Mouse (Mus musculus) megakaryocyte, adult 5-6 weeks (primary cell): Measurements from ENCODE around the gene Ss18l1. TPM values are rescaled to one million over a fixed set of nuclear protein-coding genes. Genes with fewer than 3 reads are reported as not detected.

ENCODE experiments used
- ATAC-seq: 2 replicates; pipeline ENCODE4 v1.8.0; 2016; ENCODE audit warnings: mild to moderate bottlenecking, inconsistent platforms; ENCODE audit not compliant: poor library complexity, severe bottlenecking
- total RNA-seq, 2 experiments: library from RNA; stranded (forward) in 1 of 2; stranded (reverse) in 1 of 2; fragments of 153-499, 151-499 nt in 1 of 2; fragments of 221-1000, 200-1000 nt in 1 of 2; gene quantifications; 2 replicates each; pipeline versions ENCODE4 v1.2.3 to v1.2.4; 2015 to 2017

Ss18l1 gene
- total RNA-seq (2015) (3.2 and 5.5 TPM in 2 replicates), total RNA-seq (2017) (4.2 and 4.6 TPM in 2 replicates)

GRCm38 (mm10) chr2:180042256-180042857 lies at the start of gene Ss18l1, which contains the start of gene Psma7:
TSS of gene Ss18l1 (plus strand) at chr2:180042509.
TSS of gene Psma7 (minus strand) at chr2:180042433.
- peak; percentile 70 for ATAC-seq

GRCm38 (mm10) chr2:179993071-179993470 lies 49.2 kb upstream of the Ss18l1 start:
- ATAC-seq = no peak

GRCm38 (mm10) chr2:179998431-179998830 lies 43.9 kb upstream of the Ss18l1 start:
- ATAC-seq = no peak

- no peak for ATAC-seq
Measured at GRCm38 (mm10) chr2:180001635-180002034, 40.7 kb upstream of the Ss18l1 start.

- ATAC-seq = no peak
Measured at GRCm38 (mm10) chr2:180005656-180006351, 36.5 kb upstream of the Ss18l1 start.

- no peak for ATAC-seq
Measured at GRCm38 (mm10) chr2:180006352-180007017, 35.8 kb upstream of the Ss18l1 start.

GRCm38 (mm10) chr2:180010686-180011085 lies 31.6 kb upstream of the Ss18l1 start:
- ATAC-seq = no peak

GRCm38 (mm10) chr2:180011370-180011769 lies 30.9 kb upstream of the Ss18l1 start:
- ATAC-seq = no peak

GRCm38 (mm10) chr2:180013686-180014085 lies 28.6 kb upstream of the Ss18l1 start:
- ATAC-seq = no peak

GRCm38 (mm10) chr2:180017632-180018031 lies 24.7 kb upstream of the Ss18l1 start:
- no peak for ATAC-seq

GRCm38 (mm10) chr2:180018573-180018972 lies 23.7 kb upstream of the Ss18l1 start:
- ATAC-seq = no peak

GRCm38 (mm10) chr2:180020091-180020661 lies 22.1 kb upstream of the Ss18l1 start:
- no peak for ATAC-seq

- no peak for ATAC-seq
Measured at GRCm38 (mm10) chr2:180020919-180021318, 21.4 kb upstream of the Ss18l1 start.

GRCm38 (mm10) chr2:180022751-180023150 lies 19.6 kb upstream of the Ss18l1 start:
- ATAC-seq = no peak

- peak; percentile 89 for ATAC-seq
Measured at GRCm38 (mm10) chr2:180024401-180025098, 17.8 kb upstream of the Ss18l1 start, which contains the start of gene Lsm14b. TSS of gene Lsm14b (plus strand) at chr2:180024987.

- peak; percentile 6; the same call in 1 of the 2 replicates for ATAC-seq
Measured at GRCm38 (mm10) chr2:180025135-180025860, 17.0 kb upstream of the Ss18l1 start.

- ATAC-seq = no peak
Measured at GRCm38 (mm10) chr2:180025861-180026200, 16.5 kb upstream of the Ss18l1 start.

GRCm38 (mm10) chr2:180027768-180028167 lies 14.5 kb upstream of the Ss18l1 start:
- ATAC-seq = no peak

GRCm38 (mm10) chr2:180031270-180031669 lies 11.0 kb upstream of the Ss18l1 start:
- ATAC-seq = no peak

- ATAC-seq = no peak
Measured at GRCm38 (mm10) chr2:180032925-180033324, 9.4 kb upstream of the Ss18l1 start.
